Mouse (Mus musculus): ENCODE results near the gene Colq. TPM values are rescaled to one million over a fixed set of nuclear protein-coding genes. Genes with fewer than 3 reads are reported as not detected.

The Colq gene
- 0.65 TPM for polyA plus RNA-seq (2017; shearing (Covaris generic))

DNA sequence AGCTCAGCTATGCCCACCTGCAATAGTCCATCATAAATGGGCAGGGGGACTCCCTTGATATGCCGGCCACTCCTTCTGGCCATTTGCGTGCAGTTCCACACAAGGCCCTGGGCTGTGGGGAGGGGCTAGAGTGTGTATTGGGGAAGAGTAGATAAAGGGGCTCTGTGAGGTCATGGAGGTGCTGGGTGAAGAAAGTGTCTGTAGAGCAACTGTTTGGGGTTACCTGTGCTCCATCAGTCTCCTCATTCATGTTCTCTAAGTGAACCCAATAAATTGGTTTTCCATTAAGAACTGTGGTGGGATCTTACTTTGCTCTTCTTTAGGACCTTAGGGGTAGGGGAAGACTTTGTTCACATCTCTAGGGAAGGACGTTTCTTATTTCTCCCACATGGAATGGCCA is at the start of gene Colq:
Gene Colq, minus strand, starts transcription at position 101 of the 400 bp plus-strand sequence.

DNA sequence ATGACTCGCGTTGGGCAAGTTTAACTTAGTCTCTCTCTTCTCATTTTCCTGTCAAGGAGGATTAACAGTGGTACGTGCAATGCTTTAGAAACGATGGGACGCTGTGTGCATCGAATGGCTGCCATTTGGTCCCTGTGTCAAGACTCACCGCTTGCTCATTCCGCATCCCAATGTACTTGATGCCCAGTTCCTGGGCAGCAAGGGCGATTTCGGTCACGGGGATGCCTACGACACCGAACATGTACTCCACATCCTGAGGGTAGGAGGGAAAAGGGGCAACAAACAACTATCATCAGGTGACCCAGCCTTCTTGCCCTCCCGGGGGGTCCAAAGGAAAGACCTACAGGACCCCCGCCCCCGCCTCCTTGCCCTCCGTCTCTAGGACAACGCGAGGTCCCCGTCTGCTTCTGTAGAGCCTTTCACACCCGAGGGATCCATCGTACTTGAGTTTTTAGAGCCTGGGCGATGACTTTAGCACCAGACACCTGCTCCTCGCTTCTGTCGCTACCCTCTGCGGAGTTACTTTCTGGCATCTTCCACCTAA is 49.3 kb upstream of the Colq start, which contains the start of gene Gm49387:
Gene Gm49387, minus strand, starts transcription at position 533 of the 544 bp plus-strand sequence.

DNA sequence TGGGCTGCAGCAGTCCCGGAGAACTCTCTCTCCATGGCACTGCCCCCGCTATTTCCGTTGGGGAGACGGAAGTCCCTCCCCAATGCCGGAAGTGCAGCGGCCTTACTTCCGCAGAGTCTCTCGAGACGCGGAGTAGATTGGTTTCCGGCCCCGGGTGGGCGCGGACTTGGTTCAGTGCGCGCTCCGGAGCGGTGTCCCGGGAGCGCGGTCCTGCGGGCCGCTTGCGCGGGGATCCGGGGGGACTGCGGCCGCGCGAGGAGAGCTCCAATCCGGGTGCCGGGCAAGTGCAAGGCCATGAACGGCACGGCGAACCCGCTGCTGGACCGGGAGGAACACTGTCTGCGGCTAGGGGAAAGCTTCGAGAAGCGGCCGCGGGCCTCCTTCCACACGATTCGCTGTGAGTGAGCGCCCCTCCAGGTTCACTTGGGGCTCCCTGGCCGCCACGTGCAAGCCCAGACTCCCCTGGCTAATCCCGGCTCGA is 96.1 kb downstream of the Colq start, which contains the start of gene Mettl6:
Gene Mettl6, minus strand, starts transcription at position 66 of the 481 bp plus-strand sequence.

DNA sequence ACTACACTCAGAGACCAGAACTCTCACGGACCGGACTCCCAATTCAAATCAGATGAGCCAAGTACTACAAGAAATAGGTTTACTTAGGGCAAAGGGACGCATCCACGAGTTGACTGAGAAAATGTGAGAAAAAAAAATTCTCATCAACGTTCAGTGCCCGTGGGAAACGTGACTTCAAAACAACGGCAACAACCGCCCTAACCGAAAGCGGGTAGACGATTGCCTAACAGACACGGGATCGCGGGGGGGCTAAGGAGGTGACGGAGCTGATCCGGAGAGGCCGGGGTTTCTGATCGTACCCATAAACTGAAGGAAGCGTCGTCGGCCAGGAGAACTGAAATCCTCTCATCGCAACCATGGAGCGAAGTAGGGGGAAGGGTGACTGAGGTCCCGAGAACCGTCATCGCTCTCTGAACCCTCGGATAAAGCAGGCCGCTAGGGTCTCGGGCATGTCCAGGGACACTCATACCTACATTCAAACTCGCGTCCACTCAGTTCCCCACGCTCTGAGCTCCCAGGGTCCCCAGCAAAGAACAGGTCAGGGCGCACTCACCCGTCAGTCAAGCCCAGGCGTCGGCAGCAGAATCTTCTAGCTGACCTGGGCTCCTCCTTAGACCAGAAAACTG is 96.7 kb downstream of the Colq start, which contains the start of gene Eaf1:
Gene Eaf1, plus strand, starts transcription at position 51 of the 626 bp plus-strand sequence.

Other genes with a start within 250 kb of the Colq start
- 38.5 TPM for gene Sh3bp5, start 155.3 kb downstream of the Colq start, polyA plus RNA-seq (2017; shearing (Covaris generic))
- 22.1 TPM for gene Eaf1, start 96.9 kb downstream of the Colq start, polyA plus RNA-seq (2017; shearing (Covaris generic))
- gene Mettl6, start 96.3 kb downstream of the Colq start, polyA plus RNA-seq (2017; shearing (Covaris generic)): 26.0 TPM
- not detected for gene Gm49387, start 49.5 kb upstream of the Colq start, polyA plus RNA-seq (2017; shearing (Covaris generic))
- gene Btd, start 49.7 kb upstream of the Colq start, polyA plus RNA-seq (2017; shearing (Covaris generic)): 16.8 TPM
- gene Hacl1, start 49.9 kb upstream of the Colq start, polyA plus RNA-seq (2017; shearing (Covaris generic)): 13.7 TPM
- 19.1 TPM for gene Ankrd28, start 239.3 kb upstream of the Colq start, polyA plus RNA-seq (2017; shearing (Covaris generic))